Mouse (Mus musculus) heart, postnatal 0 days (tissue): ENCODE measurements around the gene Jarid2.

Experiments used
- CTCF ChIP-seq: IDR thresholded peaks from 2 replicates; pipeline ENCODE4 v1.5.1; 2016; ENCODE audit warnings: antibody characterized with exemption, control low read depth, low read depth
- EP300 ChIP-seq: IDR thresholded peaks from 2 replicates; pipeline ENCODE4 v1.6.1; 2016; ENCODE audit warnings: antibody characterized with exemption, low read depth

DNA sequence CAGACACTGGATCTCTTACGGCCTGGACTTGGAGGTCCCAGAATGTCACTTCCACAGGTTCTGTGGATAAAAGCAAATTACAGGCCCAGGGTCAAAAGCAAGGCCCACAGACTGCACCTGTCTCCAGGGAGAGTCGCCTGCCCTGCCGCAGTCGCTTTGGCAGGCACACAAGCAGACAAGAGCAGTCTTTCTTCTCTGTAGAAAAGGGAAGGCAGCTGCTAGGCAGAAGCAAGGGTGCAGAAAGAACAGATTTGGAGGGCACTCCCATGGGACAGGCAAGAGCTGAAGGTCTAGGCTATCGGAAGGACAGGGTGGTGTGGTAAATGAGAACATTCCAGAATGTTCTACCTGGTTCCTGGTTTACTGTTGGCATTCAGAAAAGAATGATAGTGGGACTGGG, 22.1 kb upstream of the Jarid2 start:
- no peak for TF ChIP-seq EP300
- TF ChIP-seq CTCF = no peak
